Mouse (Mus musculus): ENCODE results near the gene Nfkbie. TPM values are rescaled to one million over a fixed set of nuclear protein-coding genes. Genes with fewer than 3 reads are reported as not detected.

Nfkbie gene
- polyA plus RNA-seq, 2 experiments, result 3.6 to 4.0 TPM

GRCm38 (mm10) chr17:45581567-45581983 is 26.1 kb downstream of the Nfkbie start:
- Histone ChIP-seq H3K9me3 (ENCODE audit: control insufficient read depth, low read length) (no peaks in the 10 kb centered on the region), H3K36me3 (ENCODE audit: control insufficient read depth, insufficient read depth, low read length) (no peaks in the 10 kb centered on the region; the same call in 1 of the 2 replicates), H3K27ac (replicated peaks; ENCODE audit: low read depth, low read length) (no peak overlapping the region; the same call in 1 of the 2 replicates), H3K4me1 (ENCODE audit: control insufficient read depth, insufficient read depth, low read length) (peaks cover 20% of the 10 kb centered on the region), H3K4me2 (replicated peaks; ENCODE audit: low read depth, low read length, severe bottlenecking) (no peak overlapping the region), H3K27me3 (ENCODE audit: control insufficient read depth, insufficient read depth, low read length) (no peaks in the 10 kb centered on the region), H3K9ac (ENCODE audit: low read depth, low read length, severe bottlenecking) (no peak overlapping the region), H3K4me3 (replicated peaks; ENCODE audit: low read length) (no peak overlapping the region)
- ATAC-seq (ENCODE audit: low FRiP score, low read depth) (peak; percentile 27; the same call in 1 of the 2 replicates), DNase-seq (ENCODE audit: low spot score) (peak; percentile 94)
- no peak for TF ChIP-seq POLR2A (IDR thresholded peaks at IDR 0.05; ENCODE audit: borderline replicate concordance, extremely low read depth, insufficient read depth, insufficient read length)
- 3% methylated on average over 2 of the region's 2 CpGs for WGBS

GRCm38 (mm10) chr17:45582188-45582587 is 26.7 kb downstream of the Nfkbie start:
- ATAC-seq (ENCODE audit: low FRiP score, low read depth), result no peak
- Histone ChIP-seq H3K27ac (replicated peaks; ENCODE audit: low read depth, low read length) (no peak overlapping the region), H3K36me3 (ENCODE audit: control insufficient read depth, insufficient read depth, low read length) (peaks cover 4% of the 10 kb centered on the region; the same call in 1 of the 2 replicates), H3K4me3 (replicated peaks; ENCODE audit: low read length) (no peak overlapping the region), H3K4me2 (replicated peaks; ENCODE audit: low read depth, low read length, severe bottlenecking) (no peak overlapping the region), H3K9ac (ENCODE audit: low read depth, low read length, severe bottlenecking) (no peak overlapping the region), H3K9me3 (ENCODE audit: control insufficient read depth, low read length) (no peaks in the 10 kb centered on the region), H3K4me1 (ENCODE audit: control insufficient read depth, insufficient read depth, low read length) (peaks cover 20% of the 10 kb centered on the region), H3K27me3 (ENCODE audit: control insufficient read depth, insufficient read depth, low read length) (no peaks in the 10 kb centered on the region)
- no peak for DNase-seq (ENCODE audit: low spot score)
- 90% methylated on average over 6 of the region's 6 CpGs for WGBS
- no peak for TF ChIP-seq POLR2A (IDR thresholded peaks at IDR 0.05; ENCODE audit: borderline replicate concordance, extremely low read depth, insufficient read depth, insufficient read length)

- no peak for TF ChIP-seq POLR2A (IDR thresholded peaks at IDR 0.05; ENCODE audit: borderline replicate concordance, extremely low read depth, insufficient read depth, insufficient read length)
- 67% methylated on average over 6 of the region's 6 CpGs for WGBS
- no peak overlapping the region for H3K27ac ChIP-seq (replicated peaks; ENCODE audit: low read depth, low read length)
- no peak overlapping the region for H3K4me2 ChIP-seq (replicated peaks; ENCODE audit: low read depth, low read length, severe bottlenecking)
- H3K9ac ChIP-seq (ENCODE audit: low read depth, low read length, severe bottlenecking), result no peak overlapping the region
- peaks cover 7% of the 10 kb centered on the region; the same call in 1 of the 2 replicates for H3K36me3 ChIP-seq (ENCODE audit: control insufficient read depth, insufficient read depth, low read length)
- ATAC-seq (ENCODE audit: low FRiP score, low read depth) (no peak), DNase-seq (ENCODE audit: low spot score) (no peak)
- no peaks in the 10 kb centered on the region for H3K27me3 ChIP-seq (ENCODE audit: control insufficient read depth, insufficient read depth, low read length)
- H3K4me3 ChIP-seq (replicated peaks; ENCODE audit: low read length), result no peak overlapping the region
- no peaks in the 10 kb centered on the region for H3K9me3 ChIP-seq (ENCODE audit: control insufficient read depth, low read length)
- peaks cover 20% of the 10 kb centered on the region for H3K4me1 ChIP-seq (ENCODE audit: control insufficient read depth, insufficient read depth, low read length)
These were observed 27.3 kb downstream of the Nfkbie start for GRCm38 (mm10) chr17:45582715-45583355.

GRCm38 (mm10) chr17:45584096-45584896 is 28.8 kb downstream of the Nfkbie start:
- Histone ChIP-seq H3K27ac (replicated peaks; ENCODE audit: low read depth, low read length) (peak overlapping the region; percentile 78), H3K27me3 (ENCODE audit: control insufficient read depth, insufficient read depth, low read length) (no peaks in the 10 kb centered on the region), H3K9ac (ENCODE audit: low read depth, low read length, severe bottlenecking) (peak overlapping the region; percentile 9), H3K36me3 (ENCODE audit: control insufficient read depth, insufficient read depth, low read length) (peaks cover 16% of the 10 kb centered on the region), H3K4me2 (replicated peaks; ENCODE audit: low read depth, low read length, severe bottlenecking) (peak overlapping the region; percentile 11; the same call in 1 of the 2 replicates), H3K4me3 (replicated peaks; ENCODE audit: low read length) (no peak overlapping the region), H3K4me1 (ENCODE audit: control insufficient read depth, insufficient read depth, low read length) (peaks cover 20% of the 10 kb centered on the region), H3K9me3 (ENCODE audit: control insufficient read depth, low read length) (no peaks in the 10 kb centered on the region)
- ATAC-seq (ENCODE audit: low FRiP score, low read depth) (peak; percentile 50), DNase-seq (ENCODE audit: low spot score) (peak; percentile 54)
- TF ChIP-seq POLR2A (IDR thresholded peaks at IDR 0.05; ENCODE audit: borderline replicate concordance, extremely low read depth, insufficient read depth, insufficient read length), result no peak
- 35% methylated on average over 12 of the region's 12 CpGs for WGBS

- Histone ChIP-seq H3K36me3 (ENCODE audit: control insufficient read depth, insufficient read depth, low read length) (peaks cover 23% of the 10 kb centered on the region), H3K4me3 (replicated peaks; ENCODE audit: low read length) (no peak overlapping the region), H3K9me3 (ENCODE audit: control insufficient read depth, low read length) (no peaks in the 10 kb centered on the region), H3K4me2 (replicated peaks; ENCODE audit: low read depth, low read length, severe bottlenecking) (peak overlapping the region; percentile 11; the same call in 1 of the 2 replicates), H3K9ac (ENCODE audit: low read depth, low read length, severe bottlenecking) (peak overlapping the region; percentile 9; the same call in 1 of the 2 replicates), H3K27ac (replicated peaks; ENCODE audit: low read depth, low read length) (peak overlapping the region; percentile 78), H3K27me3 (ENCODE audit: control insufficient read depth, insufficient read depth, low read length) (no peaks in the 10 kb centered on the region), H3K4me1 (ENCODE audit: control insufficient read depth, insufficient read depth, low read length) (peaks cover 20% of the 10 kb centered on the region)
- TF ChIP-seq POLR2A (IDR thresholded peaks at IDR 0.05; ENCODE audit: borderline replicate concordance, extremely low read depth, insufficient read depth, insufficient read length), result no peak
- DNase-seq (ENCODE audit: low spot score) (peak; percentile 59), ATAC-seq (ENCODE audit: low FRiP score, low read depth) (peak; percentile 46)
- WGBS, result 28% methylated on average over 14 of the region's 14 CpGs
These were observed 29.6 kb downstream of the Nfkbie start for GRCm38 (mm10) chr17:45584939-45585678.

All from limb, embryonic 14.5 days (tissue).